Mouse (Mus musculus): Measurements from ENCODE around the gene Cadm2. TPM values are rescaled to one million over a fixed set of nuclear protein-coding genes. Genes with fewer than 3 reads are reported as not detected.

The Cadm2 gene
- polyA plus RNA-seq (2015; fragmentation: Nextera tagmentation; extraction: Ambion mirVana) = 2.1 and 2.7 TPM in 2 replicates

DNA sequence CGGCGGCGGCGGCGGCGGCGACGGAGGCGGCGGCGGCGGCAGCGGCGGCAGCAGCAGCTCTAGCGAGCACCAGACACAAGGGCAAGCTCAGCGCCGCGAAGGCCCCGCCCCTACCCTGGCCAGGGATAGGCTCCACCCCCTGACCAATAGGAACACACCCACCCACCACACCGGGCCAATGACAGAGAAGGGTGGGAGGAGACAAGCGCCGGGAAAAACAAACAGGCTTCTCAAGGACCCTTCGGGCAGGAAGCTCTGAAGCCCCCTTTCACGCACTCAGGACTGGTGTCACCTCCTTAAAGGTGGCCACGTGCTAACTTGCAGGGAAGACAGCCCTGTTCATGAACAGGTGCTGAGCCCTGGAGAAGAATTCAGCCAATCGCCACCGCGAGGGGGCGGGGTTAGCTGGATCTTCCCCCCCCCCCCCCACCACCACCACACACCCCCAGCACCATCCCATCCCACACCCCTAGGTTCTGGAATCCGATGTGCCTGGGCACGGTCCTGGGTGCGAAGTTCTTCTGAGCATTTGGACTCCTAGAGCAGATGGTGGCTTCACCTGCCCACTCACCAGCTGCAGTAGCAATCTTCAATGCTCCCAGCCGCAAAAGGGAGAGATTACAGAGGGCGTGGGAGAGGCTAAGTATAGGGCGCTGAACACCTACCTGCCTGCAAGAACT, at the start of gene Cadm2:
Gene Cadm2, minus strand, starts transcription at position 83 of the 680 bp plus-strand sequence.
- H3K27ac ChIP-seq = no peak within 1 kb of the TSS

GRCm38 (mm10) chr16:67646930-67647329, 26.2 kb upstream of the Cadm2 start:
- Histone ChIP-seq H3K9ac (no peak overlapping the region), H3K4me3 (replicated peaks) (no peak overlapping the region), H3K4me2 (no peak overlapping the region), H3K36me3 (no peaks in the 10 kb centered on the region), H3K9me3 (no peaks in the 10 kb centered on the region), H3K27ac (no peak overlapping the region), H3K27me3 (replicated peaks) (no peaks in the 10 kb centered on the region), H3K4me1 (no peaks in the 10 kb centered on the region)
- WGBS = 90% methylated on average over 3 of the region's 3 CpGs
- no peak for ATAC-seq (ENCODE audit: insufficient read depth, low FRiP score, low read depth)

More for the DNA sequence above, at the start of gene Cadm2:
- Histone ChIP-seq H3K9ac (0 out of 2 replicates have a peak within 1 kb of the TSS, but pooled peaks have one; percentile 6), H3K36me3 (no peaks in the 10 kb centered on the region), H3K4me3 (replicated peaks) (peak within 1 kb of the TSS; percentile 68), H3K4me2 (peak within 1 kb of the TSS; percentile 98), H3K4me1 (peaks cover 5% of the 10 kb centered on the region; the same call in 1 of the 2 replicates), H3K9me3 (no peaks in the 10 kb centered on the region), H3K27me3 (replicated peaks) (no peaks in the 10 kb centered on the region; the same call in 1 of the 2 replicates)
- 1% methylated on average over 20 of the region's 35 CpGs for WGBS
- peak; percentile 100 for ATAC-seq (ENCODE audit: insufficient read depth, low FRiP score, low read depth)

DNA sequence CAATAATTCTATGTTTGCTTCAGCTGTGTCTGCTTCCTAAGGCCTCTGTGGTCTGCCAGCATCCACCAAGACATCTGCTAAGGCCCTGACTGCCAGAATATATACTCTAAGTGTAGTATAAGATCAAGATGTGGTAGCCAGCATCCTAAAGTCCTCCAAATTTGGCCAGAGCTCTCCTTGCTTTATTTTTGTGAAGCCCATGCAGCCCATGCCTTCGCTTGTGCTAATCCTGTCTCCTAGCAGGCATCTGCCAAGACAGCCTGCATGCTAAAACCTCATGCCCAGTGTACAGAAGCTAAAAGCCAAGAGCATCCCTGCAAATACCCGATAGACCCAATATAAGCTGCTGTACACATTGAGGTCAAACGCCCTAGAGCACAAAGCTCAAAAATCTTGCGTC, 22.9 kb upstream of the Cadm2 start:
- Histone ChIP-seq H3K27me3 (replicated peaks) (no peaks in the 10 kb centered on the region), H3K4me2 (no peak overlapping the region), H3K27ac (no peak overlapping the region), H3K9me3 (no peaks in the 10 kb centered on the region), H3K9ac (no peak overlapping the region), H3K4me1 (no peaks in the 10 kb centered on the region), H3K36me3 (no peaks in the 10 kb centered on the region), H3K4me3 (replicated peaks) (no peak overlapping the region)
- WGBS = 78% methylated on average over 4 of the region's 4 CpGs
- no peak for ATAC-seq (ENCODE audit: insufficient read depth, low FRiP score, low read depth)

DNA sequence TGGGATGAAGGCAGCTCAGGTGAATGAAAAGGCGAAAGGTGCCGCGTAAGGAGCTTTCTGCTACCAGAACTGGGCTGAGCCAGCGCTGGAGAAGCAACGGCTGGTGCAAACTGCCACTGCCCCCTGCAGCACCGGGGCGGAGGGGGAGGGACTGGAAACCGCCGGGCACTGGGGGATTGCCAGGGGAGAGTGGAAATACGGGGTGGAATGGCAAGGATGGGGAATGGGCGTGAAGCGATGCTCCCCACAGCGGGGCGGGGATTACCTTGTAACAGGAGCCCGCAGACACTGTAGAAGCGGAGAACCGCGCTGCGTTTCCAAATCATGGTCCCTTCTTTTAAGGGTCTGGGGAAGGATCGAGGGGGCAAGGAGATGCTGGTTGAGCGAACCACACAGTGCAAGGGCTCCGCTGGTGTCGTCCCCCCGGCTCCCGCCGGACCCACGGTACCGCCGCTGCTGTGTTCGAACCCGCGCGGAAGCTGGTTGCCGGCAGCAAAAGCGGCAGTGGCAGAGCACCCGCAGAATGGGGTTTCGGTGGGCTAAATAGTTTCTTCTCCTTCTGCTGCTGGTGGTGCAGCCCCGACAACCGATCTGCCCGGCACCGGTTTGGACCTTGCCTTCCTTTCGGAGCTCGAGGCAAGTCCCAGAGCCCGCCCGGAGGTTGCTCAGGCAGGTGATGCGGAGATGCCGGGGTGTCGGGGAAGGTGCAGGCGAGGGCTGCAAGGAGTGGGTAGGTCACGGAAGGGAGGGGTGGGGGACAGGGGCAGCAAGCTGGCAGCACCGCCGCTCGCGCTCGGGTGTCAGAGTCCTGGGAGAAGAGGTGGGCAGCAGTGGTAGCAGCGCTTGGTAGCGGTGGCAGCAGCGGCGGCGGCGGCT, 564 bp downstream of the Cadm2 start:
- Histone ChIP-seq H3K36me3 (no peaks in the 10 kb centered on the region), H3K9ac (0 out of 2 replicates have a peak overlapping the region, but pooled peaks have one; percentile 6), H3K27ac (no peak overlapping the region), H3K4me1 (peaks cover 5% of the 10 kb centered on the region; the same call in 1 of the 2 replicates), H3K27me3 (replicated peaks) (no peaks in the 10 kb centered on the region; the same call in 1 of the 2 replicates), H3K4me2 (peak overlapping the region; percentile 98), H3K9me3 (no peaks in the 10 kb centered on the region), H3K4me3 (replicated peaks) (peak overlapping the region; percentile 68)
- ATAC-seq (ENCODE audit: insufficient read depth, low FRiP score, low read depth) = peak; percentile 20; the same call in 1 of the 2 replicates
- WGBS = under 1% methylated on average over 60 of the region's 61 CpGs

DNA sequence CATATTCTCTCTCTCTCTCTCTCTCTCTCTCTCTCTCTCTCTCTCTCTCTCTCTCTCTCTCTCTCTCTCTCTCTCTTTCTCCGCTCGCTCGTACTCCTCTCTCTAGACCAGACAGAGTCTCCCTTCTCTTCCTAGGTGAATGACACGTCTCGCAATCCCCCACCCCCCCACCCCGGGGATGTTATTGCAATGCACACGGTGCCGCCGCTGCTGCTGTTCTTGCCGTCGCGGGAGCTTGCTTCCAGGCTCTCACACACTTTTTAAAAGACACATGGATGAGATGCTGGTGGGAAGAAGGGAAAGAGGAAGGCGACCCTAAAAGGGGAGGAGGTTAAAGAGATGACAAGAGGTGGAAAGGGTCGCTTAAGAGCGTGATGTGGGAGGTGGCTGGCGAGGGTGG, 1.3 kb downstream of the Cadm2 start:
- Histone ChIP-seq H3K4me2 (peak overlapping the region; percentile 98), H3K36me3 (no peaks in the 10 kb centered on the region), H3K9ac (no peak overlapping the region), H3K4me1 (peaks cover 5% of the 10 kb centered on the region; the same call in 1 of the 2 replicates), H3K4me3 (replicated peaks) (peak overlapping the region; percentile 68), H3K9me3 (no peaks in the 10 kb centered on the region), H3K27ac (no peak overlapping the region), H3K27me3 (replicated peaks) (no peaks in the 10 kb centered on the region; the same call in 1 of the 2 replicates)
- ATAC-seq (ENCODE audit: insufficient read depth, low FRiP score, low read depth) = no peak
- 2% methylated on average over 16 of the region's 16 CpGs for WGBS

- 21% methylated on average over 13 of the region's 13 CpGs for WGBS
- H3K4me2 ChIP-seq = peak overlapping the region; percentile 98
- ATAC-seq (ENCODE audit: insufficient read depth, low FRiP score, low read depth) = no peak
- peaks cover 5% of the 10 kb centered on the region; the same call in 1 of the 2 replicates for H3K4me1 ChIP-seq
- no peaks in the 10 kb centered on the region; the same call in 1 of the 2 replicates for H3K27me3 ChIP-seq (replicated peaks)
- H3K36me3 ChIP-seq = no peaks in the 10 kb centered on the region
- H3K9me3 ChIP-seq = no peaks in the 10 kb centered on the region
- H3K27ac ChIP-seq = no peak overlapping the region
- peak overlapping the region; percentile 19; the same call in 1 of the 2 replicates for H3K4me3 ChIP-seq (replicated peaks)
- no peak overlapping the region for H3K9ac ChIP-seq
Observed at GRCm38 (mm10) chr16:67618817-67619216, 1.9 kb downstream of the Cadm2 start.

- Histone ChIP-seq H3K27ac (no peak overlapping the region), H3K27me3 (replicated peaks) (no peaks in the 10 kb centered on the region; the same call in 1 of the 2 replicates), H3K4me1 (peaks cover 5% of the 10 kb centered on the region; the same call in 1 of the 2 replicates), H3K4me2 (peak overlapping the region; percentile 64), H3K4me3 (replicated peaks) (peak overlapping the region; percentile 38), H3K36me3 (no peaks in the 10 kb centered on the region), H3K9ac (no peak overlapping the region), H3K9me3 (no peaks in the 10 kb centered on the region)
- WGBS = 3% methylated on average over 25 of the region's 25 CpGs
- no peak for ATAC-seq (ENCODE audit: insufficient read depth, low FRiP score, low read depth)
Observed at GRCm38 (mm10) chr16:67617811-67618210, 2.9 kb downstream of the Cadm2 start.

- Histone ChIP-seq H3K9ac (no peak overlapping the region), H3K4me2 (no peak overlapping the region), H3K27ac (no peak overlapping the region), H3K4me1 (peaks cover 5% of the 10 kb centered on the region; the same call in 1 of the 2 replicates), H3K9me3 (no peaks in the 10 kb centered on the region), H3K4me3 (replicated peaks) (no peak overlapping the region), H3K36me3 (no peaks in the 10 kb centered on the region), H3K27me3 (replicated peaks) (no peaks in the 10 kb centered on the region; the same call in 1 of the 2 replicates)
- WGBS = 0% methylated on average over 1 of the region's 1 CpGs
- ATAC-seq (ENCODE audit: insufficient read depth, low FRiP score, low read depth) = no peak
Observed at GRCm38 (mm10) chr16:67617256-67617655, 3.5 kb downstream of the Cadm2 start.

- ATAC-seq (ENCODE audit: insufficient read depth, low FRiP score, low read depth) = no peak
- 40% methylated on average over 2 of the region's 2 CpGs for WGBS
- no peak overlapping the region for H3K27ac ChIP-seq
Observed at GRCm38 (mm10) chr16:67613876-67614275, 6.8 kb downstream of the Cadm2 start.

DNA sequence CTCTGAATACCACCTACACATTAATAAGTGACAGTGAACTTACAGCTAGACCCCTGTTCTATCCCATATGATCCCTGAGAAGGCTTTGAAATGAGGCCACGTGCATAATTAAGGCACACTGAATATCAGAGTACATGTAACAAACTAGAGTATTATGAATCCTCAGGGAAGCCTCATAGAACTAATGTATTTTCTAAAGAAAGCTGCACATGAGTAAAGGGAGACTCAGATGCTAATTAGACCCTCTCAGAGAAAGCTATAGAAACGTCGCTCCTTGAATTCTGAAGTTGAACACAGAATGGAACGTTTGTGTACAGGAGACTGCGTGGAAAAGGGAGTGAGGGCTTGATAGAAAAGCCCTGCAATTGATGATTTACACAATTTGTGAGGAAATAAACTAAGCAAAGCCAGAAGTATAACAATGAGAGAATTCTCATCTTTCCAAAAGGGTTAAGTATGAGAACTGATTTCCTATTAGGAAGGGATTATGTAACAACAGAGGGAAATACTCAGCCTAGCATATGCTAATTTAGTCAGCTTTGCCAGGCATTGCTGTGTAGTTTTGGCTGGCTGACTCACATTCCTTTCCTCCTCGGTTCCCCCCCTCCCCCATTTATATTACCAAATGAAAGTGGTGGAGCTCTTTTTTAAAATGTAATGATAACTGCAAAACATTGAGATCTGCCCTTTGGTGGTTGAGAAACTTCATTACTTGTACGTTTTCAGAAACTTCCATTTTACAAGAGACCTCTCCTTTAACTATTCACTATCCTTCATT, 9.6 kb downstream of the Cadm2 start:
- H3K36me3 ChIP-seq = no peaks in the 10 kb centered on the region
- no peaks in the 10 kb centered on the region for H3K9me3 ChIP-seq
- ATAC-seq (ENCODE audit: insufficient read depth, low FRiP score, low read depth) = no peak
- H3K4me3 ChIP-seq (replicated peaks) = no peak overlapping the region
- 44% methylated on average over 7 of the region's 7 CpGs for WGBS
- no peak overlapping the region for H3K27ac ChIP-seq
- H3K4me2 ChIP-seq = no peak overlapping the region
- H3K4me1 ChIP-seq = no peaks in the 10 kb centered on the region
- H3K27me3 ChIP-seq (replicated peaks) = no peaks in the 10 kb centered on the region
- no peak overlapping the region for H3K9ac ChIP-seq

More at GRCm38 (mm10) chr16:67613876-67614275, 6.8 kb downstream of the Cadm2 start:
- Histone ChIP-seq H3K4me2 (no peak overlapping the region), H3K4me1 (no peaks in the 10 kb centered on the region), H3K9ac (no peak overlapping the region), H3K36me3 (no peaks in the 10 kb centered on the region), H3K9me3 (no peaks in the 10 kb centered on the region), H3K4me3 (replicated peaks) (no peak overlapping the region), H3K27me3 (replicated peaks) (no peaks in the 10 kb centered on the region; the same call in 1 of the 2 replicates)

GRCm38 (mm10) chr16:67609116-67609515, 11.6 kb downstream of the Cadm2 start:
- H3K4me2 ChIP-seq = no peak overlapping the region
- H3K27me3 ChIP-seq (replicated peaks) = no peaks in the 10 kb centered on the region
- H3K27ac ChIP-seq = no peak overlapping the region
- no peaks in the 10 kb centered on the region for H3K4me1 ChIP-seq
- no peak for ATAC-seq (ENCODE audit: insufficient read depth, low FRiP score, low read depth)
- no peak overlapping the region for H3K4me3 ChIP-seq (replicated peaks)
- 42% methylated on average over 4 of the region's 4 CpGs for WGBS
- no peaks in the 10 kb centered on the region for H3K9me3 ChIP-seq
- no peak overlapping the region for H3K9ac ChIP-seq
- no peaks in the 10 kb centered on the region for H3K36me3 ChIP-seq

Measured in stomach, embryonic 15.5 days (tissue).